Mouse (Mus musculus) kidney, adult 9 months (tissue): ENCODE data around the gene Acsm5.

ENCODE experiments used
- DNase-seq: peaks from one replicate; pipeline ENCODE4 v3.0.0; 2022

The Acsm5 gene

DNA sequence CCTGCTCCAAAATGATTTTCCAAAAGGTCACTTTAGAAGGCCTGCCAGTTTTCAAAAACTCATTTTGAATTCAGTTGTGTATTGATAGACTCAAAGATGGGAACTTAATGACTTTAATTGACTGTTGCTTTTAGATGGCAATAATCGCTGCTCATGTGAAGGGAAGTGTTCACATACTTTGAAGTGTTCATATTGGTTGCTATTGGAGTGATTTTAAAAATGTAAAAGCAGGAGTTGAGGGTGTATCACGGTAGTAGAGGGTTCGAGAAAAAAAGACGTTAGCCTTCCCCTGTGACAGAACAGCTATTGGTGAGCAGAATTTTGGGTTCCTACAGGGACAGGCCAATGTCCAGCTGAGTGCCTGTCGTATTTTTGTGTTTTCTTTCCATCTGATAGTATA, at the start of gene Acsm5:
TSS of gene Acsm5 (plus strand) at position 301 of the 400 bp plus-strand sequence.
- DNase-seq = no peak

DNA sequence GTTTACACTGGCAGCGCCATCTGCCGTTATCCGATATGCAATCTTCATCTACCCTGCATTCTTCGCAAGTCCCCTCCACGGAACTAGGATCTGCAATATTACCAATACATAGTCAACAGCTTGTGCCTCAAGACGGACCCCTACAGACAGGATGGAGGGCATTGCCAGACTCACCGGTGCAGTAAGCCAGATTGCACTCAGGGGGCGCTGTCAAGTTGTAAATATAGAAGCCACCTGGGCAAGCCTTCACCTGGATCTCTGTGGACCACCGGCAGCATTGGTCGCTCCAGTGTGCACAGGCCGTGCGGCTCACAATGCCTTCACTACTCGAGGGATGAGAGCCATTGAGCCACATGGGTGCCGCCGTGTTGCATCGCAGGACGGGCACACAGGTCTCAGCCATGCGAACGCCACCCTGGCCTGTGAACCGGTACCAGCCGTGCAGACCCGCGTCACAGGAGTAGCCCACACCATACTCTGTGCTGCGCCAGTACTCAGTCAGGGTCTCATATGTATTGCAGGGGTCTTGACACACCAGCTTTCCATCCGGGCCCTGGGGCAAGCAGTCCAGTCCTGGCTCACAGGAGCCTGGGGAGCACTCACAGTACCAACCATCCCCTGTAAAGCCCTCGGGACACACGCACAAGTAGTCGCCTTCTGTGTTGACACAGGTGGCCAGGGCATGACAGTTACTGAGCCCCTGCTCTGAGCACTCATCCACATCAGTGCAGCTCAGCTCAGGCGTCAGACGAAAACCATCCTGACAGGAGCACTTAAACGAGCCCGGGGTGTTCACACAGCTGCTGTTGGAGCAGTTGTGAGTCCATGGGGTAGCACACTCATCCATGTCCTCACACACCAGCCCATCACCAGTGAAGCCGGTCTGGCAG, 42.5 kb upstream of the Acsm5 start:
- DNase-seq = peak; percentile 63

DNA sequence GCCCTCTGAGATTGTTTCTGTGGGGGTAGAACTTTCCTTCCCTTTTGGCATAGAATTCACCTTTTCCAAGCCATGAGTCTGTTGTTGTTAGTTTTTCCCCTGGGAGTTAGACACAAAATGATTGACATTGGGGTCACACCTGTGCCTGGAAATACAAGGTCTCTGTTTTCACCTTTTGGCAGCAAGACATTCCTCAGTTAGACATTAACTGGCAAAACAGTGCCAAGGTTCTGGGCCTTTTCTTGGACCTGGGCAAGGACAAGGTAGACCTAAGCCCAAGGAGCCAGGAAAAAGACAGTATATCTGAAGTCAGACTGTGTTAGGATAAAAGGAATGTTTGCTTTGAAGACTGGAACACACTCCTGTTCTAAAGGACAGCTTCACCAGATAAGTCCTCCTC, 40.0 kb upstream of the Acsm5 start, which contains the start of gene Umod:
TSS of gene Umod (minus strand) at position 27 of the 400 bp plus-strand sequence.
- DNase-seq = peak; percentile 96

DNA sequence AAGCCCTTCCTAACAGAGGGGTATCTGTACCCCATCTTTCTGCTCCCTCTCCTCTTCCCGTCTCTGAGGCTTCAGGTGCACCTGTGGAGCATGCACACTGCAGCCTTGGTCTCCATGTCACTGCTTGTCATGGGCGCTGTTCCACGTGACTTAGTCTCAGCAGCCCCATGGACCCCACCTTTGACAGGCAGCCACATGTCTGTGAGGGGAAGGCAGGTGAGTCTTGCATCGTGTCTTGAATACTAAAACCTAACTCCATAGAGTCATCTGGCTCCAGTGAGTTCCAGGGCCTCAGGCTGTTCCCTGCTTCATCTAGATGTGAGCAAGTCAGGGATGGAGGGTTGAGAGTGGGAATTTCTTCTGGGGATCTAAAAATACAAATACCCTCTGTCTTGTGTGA, 35.1 kb upstream of the Acsm5 start:
- DNase-seq = peak; percentile 64

DNA sequence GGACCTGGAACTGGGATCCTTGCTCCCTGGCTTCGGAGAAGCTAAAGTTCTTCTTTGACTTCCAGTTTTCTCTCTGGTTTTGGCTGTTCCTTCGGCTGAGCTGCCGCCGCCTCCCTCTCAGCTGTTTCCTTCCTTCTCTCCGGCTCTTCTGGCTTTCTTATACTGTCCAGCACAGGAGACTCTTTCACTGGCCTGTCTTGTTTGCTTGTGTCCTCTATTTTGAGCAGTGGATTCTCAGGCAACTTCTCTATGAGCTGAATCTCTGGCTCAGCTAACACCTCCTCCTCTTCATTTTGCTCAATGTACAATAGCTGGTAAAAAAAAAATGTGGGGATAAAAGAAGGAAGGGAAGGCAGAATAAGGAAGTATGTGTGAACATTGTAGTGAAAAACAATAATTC, 32.6 kb upstream of the Acsm5 start:
- no peak for DNase-seq

DNA sequence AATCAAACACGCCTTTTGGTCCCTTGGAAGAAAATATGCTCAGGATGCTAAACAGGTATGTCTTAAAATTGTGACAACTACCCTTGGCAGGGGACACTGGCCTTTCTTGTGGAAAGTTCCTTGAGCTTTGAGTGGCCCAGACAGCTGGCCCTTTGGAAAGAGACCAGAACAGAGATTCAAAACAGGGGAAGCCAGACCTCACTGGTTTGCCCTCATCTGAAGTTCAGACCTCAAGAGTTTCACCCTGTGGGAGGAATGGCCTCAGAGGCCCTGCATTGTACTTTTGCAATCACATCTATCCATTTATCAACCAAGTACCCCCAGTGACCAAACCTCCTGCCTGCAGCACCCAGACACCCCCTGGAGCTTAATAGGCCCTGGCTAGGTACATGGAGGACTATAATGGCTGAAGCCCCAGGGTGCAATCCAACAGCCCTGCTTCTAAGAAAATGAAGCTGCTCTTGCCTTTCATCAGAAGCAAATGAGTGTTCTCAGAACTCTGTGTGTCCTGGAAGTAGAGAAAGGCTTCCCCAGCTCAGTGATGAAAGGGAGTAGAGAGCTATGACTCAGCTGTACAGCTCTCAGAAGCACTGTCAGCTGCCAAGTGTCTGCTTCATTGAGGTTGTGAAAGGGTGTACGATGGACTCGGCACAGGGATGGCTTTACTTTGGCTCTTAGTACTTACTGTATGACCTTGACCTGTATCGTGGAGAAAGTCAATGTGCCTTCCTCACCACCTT, 29.1 kb upstream of the Acsm5 start:
- peak; percentile 66 for DNase-seq

DNA sequence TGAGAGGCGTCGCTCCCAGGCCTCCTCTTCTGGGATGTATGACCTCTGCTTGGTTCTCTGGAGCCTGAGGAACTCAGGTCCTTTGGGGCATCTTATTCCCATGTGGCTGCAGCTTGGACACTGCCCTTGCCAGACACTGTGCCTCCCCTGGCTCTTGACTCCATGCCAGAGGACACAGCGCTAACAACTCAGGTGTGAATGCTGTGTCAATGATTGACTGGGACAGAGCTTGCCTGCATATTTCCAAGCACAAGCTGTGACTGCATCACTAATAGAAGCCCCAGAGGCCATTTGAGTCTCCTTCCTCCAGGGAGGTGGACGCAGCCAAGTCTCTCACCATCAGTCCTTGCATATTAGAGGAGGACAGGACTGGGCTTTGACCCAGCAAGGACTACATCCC, 8.1 kb upstream of the Acsm5 start:
- peak; percentile 98 for DNase-seq

DNA sequence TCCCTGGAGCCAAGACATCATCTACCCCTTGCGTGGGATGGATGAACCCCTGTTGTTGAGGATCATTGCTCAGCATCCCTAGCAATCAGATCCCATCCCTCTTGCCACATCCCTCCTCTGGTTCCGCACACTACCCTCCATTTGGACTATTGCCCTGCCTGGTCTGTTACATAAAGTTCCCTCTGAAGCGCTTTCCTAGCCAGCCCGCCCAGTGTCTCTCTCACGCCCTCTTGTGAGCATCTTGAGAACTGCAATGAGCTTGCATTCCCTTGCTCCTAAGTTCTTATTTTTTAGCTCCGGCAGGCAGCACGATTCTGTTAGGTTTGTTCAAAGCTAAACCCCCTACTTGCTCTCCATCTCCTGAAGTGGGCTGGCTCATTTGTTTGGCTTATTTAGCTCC, 6.2 kb upstream of the Acsm5 start:
- DNase-seq = peak; percentile 94

DNA sequence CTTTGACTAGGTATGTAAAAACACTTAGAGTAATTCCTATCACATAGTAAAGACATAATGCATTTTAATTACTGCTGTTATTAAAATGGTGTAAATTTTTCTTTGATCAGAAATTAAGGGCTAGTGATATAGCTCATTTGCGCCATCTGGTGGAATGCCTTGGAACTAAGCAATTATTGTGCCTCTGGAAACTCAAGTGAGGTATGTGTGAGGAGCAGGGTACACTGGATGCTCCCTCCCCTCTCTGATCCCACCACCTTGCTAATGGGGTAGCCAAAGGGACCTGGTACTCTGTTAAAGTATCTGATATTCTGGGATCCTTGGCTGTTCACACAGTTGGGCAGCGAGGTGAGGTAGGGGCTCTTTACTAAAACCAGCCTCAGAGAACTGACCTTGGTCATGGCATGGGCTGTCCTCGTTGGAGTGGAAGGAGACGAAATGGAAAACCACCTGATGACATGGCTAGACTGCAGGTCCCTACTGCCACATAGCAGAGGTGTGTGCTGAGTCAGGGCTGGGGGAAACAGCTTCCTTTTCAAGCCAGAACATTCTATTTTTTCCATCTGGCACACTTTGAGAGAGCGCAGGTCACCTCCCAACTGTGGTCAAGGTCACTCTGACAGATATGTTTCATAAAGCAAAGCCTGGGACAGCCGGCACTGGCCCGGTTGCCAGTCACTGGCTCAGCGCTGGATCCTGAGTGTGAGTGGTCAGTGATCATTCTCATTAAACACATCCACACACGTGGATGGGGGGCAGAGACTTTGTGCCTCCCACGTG, 3.6 kb upstream of the Acsm5 start:
- DNase-seq = peak; percentile 79

DNA sequence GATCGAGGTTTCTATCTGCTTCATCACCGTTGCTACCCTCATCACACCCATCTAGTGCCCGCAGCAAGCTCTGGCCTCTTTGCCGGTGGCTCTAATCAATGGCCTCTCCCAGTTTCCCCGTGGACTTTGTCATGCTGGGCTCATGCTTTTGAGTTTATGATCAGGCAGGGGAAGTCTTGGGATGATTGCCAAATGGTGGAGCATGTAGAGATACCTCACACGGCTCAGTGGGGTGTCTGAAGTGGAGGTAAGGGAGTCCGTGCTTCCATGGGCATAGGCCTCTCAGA, 3.0 kb upstream of the Acsm5 start:
- DNase-seq = no peak

DNA sequence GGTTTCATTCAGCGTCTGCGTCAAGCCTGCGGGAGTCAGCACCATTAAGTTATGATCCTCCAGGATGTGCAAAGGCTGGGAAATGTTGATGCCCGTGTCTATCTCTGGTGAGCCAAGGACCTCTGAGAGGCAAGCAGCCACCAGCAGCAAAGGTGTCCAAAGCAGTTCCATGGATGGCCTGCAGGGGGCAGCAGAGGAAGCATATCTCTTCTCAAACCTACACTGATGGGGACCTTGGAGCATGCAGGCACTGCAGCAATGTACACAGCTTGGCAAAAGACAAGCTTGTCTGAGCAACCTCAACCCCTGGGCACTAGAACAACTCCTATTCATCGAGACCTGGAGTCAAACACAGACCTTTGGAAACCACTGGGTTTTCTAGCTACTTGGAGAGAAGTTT, 391 bp downstream of the Acsm5 start:
- DNase-seq = peak; percentile 95

DNA sequence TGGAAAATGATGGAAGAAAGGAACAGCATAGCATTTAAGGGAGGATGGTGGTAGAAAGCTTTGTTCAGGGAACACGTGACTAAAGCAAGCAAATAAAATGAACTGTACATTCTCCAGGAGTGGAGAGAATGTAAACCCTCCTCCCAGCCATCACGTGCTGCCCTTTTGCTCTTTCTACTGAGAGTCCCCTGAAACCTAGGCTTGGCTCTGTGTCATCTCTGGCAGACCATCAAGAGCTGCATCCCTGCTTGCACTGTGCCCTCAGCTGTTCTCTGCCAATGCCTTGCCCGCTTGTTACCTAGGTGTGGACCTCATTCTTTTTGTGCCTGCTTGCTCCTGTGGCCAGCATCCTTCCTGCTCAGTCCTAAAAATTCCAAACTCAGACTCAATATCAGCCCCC, 2.6 kb downstream of the Acsm5 start:
- peak; percentile 95 for DNase-seq

DNA sequence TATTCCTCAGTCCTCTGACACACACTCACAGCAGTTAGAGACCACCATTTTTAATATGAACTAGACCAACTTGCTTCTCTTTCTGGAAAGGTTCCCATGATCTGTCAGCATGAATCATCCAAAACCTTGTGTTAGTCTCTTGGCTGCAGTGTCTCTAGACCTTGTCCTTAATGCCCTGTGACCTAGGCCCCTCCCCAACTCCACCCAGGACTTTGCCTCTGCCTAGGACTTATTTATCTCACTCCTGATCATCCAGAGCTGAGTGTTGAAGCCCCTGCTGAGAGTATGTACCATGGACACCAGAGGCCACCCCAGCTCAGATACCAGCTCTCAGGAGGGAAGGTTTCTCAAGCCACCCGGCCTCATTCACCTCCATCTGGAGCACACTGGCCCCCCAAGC, 3.1 kb downstream of the Acsm5 start:
- DNase-seq = peak; percentile 91

DNA sequence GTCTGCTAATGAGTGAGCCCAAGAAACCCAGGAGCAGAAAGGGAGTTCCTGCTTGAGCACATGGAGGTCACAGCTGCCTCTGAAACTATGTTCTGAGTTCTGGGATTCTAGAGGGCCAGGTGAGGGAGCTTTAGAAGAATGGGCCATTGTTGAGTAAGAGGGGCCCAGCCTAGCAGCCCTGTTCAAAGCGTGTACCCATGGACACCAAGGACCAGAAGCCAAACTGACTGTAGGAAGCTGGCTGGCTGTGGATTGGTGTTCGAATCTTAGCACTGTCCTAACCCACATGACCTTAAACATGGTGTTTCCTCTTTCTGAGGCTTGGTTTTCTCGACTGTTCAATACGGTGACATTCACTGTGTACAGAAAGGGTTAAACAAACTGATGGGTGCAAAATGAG, 4.1 kb downstream of the Acsm5 start, which contains the start of gene Pdilt:
TSS of gene Pdilt (minus strand) at position 101 of the 400 bp plus-strand sequence.
- no peak for DNase-seq

DNA sequence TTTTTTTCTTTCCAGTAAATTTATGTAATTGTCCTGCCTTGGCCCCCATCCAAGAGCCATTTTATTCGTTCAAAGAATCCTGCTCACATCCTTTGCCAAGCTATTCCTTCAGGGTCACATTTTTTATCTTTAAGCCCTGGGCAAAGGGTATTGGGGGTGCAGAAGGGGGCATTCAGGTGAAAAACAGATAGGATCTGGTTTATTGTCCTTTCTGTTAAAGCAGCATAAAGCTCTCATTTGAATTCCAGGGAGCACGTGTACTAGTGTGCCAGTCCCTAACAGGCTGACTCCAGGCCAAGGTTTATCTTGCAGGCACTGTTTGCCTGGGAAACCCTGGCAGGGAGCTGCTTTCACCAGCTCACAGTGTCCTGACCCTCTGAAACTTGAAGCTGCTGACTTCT, 6.6 kb downstream of the Acsm5 start:
- DNase-seq = peak; percentile 90

DNA sequence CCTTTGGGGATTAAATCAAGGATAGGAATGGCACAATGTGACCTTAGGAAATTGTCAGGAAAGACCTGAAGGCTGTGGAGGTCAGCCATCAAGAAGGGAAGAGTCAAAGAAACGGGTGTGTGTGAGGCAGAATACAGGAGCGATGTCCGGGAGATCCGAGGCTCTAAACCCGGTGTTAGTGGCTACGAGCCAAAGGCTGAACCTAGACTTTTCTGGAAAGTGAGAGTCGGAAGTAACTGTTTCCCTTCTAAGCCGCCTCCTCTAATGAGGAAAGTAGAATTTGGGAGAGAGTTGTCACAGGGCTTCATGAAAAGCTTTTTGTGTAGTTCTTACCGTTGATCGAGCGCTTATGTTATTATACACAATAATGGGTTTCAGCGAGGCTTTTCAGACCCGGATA, 7.2 kb downstream of the Acsm5 start:
- DNase-seq = no peak

DNA sequence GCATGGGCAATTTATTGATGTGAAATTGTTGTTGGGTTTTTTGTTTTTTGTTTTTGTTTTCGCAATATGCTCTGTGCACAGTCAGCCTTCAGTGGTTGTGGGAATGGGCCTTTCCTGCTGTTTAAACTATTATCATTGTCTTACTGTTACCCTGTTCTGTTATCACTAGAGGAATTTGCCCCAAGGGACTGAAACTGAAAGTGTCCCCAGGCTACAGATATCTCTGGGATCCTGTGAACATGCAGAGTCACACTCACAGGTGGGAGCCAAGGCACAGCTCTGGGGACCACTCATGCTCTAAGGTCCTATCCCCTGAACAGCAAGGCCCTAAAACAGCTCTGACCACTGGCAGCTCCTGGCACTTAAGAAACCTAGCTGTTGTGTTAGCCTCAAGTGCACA, 7.9 kb downstream of the Acsm5 start:
- no peak for DNase-seq

DNA sequence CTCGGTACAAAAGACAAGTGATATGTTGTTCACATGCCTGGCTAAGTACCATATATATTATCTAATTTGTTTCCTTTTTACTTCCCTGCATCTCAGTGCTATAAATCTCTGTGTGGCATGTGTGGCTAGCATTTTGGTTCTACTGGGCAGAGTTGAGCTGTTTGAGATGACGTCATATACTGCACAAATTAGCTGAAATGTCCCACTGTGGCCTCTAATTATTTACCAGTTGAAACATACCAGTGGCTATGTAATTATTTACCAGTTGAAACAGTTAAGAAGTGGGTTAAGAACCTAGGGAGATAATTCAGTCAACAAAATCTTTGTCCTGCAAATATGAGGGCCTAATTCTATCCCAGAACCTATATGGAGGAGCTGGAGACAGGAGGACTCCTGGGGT, 8.3 kb downstream of the Acsm5 start:
- peak; percentile 78 for DNase-seq

DNA sequence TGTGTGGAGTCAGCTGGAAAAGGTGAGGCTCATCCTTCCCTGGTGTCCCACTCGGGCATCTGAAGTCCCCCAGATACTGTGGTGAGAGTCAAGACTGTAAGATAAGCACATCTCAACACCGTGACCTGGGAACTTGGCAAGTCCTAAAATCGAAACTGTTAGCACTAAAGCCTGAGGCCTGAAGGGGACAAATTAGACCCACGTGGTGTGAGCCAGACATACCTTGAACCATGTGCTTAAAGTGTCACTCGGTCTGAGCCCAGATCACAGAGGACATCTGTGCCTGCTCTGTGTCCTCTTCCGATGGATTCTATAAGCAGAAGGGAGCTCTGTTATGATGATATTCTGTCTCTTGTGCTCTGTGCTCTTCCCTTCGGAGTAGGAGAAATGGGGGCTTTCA, 9.4 kb downstream of the Acsm5 start:
- DNase-seq = no peak

DNA sequence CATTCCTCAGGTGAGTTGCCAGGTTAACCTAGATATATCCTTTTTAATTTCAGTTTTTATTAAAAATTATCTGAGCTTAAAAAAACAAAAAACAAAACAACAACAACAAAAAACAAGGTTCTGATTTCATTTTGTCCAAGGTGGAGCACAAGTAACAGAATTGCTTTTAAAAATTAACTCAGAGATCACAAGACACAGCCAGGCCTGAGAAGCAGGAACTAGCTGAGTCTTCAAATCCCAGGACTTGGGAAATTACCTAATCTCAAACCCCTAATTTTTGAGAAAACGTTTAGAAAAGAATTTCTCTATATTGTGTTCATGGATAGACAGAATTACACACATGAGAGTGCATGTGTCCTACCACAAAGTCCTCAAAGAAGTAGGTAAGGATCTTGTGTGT, 13.7 kb downstream of the Acsm5 start:
- DNase-seq = peak; percentile 67

DNA sequence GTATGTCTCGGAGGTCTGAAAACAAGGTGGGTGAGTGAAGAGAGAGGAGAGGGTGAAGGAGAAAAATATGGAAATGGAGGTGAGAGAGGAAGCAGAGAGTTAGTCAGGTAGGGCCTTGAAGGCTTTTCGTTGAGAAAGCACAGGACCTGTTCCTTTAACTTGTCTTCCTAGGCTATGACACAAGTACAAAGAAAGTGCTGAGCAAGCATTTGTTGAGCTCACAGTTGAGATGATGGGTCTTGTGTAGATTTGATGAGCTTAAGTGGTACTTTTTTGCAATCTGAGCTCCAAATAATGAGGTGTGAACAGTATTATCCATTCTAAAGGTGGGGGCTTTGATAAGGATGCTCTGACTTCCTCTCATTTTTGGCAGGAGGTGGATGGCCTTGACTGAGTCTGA, 15.1 kb downstream of the Acsm5 start:
- DNase-seq = no peak

DNA sequence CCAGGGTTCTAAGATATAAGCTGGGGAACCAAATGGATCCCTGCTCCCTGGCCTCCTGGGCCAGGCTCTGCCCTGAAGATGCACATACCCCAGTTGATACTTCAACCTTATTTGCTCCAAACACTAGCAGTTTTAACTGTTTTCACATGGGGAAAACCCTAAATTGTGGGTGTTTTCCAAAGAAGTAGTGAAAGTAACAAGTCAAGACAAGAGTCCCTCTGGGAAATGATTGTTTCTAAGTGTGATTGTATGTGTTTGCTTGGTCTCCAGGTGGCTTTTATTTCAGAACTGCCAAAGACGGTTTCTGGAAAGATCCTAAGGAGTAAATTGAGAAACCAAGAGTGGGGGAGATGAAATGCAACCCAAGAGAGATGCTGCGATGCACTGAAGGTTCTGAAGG, 23.2 kb downstream of the Acsm5 start:
- no peak for DNase-seq

DNA sequence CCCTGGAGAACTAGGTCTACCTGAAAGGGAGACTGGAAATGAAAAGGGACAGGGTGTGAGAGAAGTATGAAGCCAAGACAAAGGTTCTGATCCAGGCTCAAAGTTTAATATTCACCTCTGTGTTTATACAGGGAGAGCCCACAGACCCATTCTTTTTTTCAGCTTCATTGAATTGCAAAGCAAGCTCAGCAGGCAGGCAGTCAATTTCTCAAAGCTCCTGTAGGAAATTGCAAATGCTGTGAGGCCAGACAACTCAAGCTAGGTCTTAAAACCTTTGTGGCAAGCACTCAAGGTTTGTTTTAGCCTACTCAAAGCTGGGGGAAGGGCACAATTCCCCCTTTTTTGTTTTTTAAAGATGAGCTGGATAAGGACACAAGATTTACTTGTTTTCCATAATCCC, 26.3 kb downstream of the Acsm5 start:
- DNase-seq = no peak
